Mouse (Mus musculus): Measurements from ENCODE around the gene Tra2b. TPM values are rescaled to one million over a fixed set of nuclear protein-coding genes. Genes with fewer than 3 reads are reported as not detected.
"Not testable (repeated sequence)": the region's sequence is repeated elsewhere in the genome, so short reads cannot be mapped to it uniquely, and the experiment has no call there.

Gene Tra2b
- polyA plus RNA-seq, 1 experiment from 2014 or later = 333 TPM

- no peaks in the 10 kb centered on the region for H3K9me3 ChIP-seq
- peaks cover 52% of the 10 kb centered on the region for H3K36me3 ChIP-seq
- no peaks in the 10 kb centered on the region for H3K4me1 ChIP-seq
- no peak overlapping the region for H3K4me3 ChIP-seq
- H3K4me2 ChIP-seq = no peak overlapping the region
- no peaks in the 10 kb centered on the region for H3K27me3 ChIP-seq
- H3K9ac ChIP-seq = no peak overlapping the region
- no peak overlapping the region for H3K27ac ChIP-seq
- no peak for ATAC-seq (ENCODE audit: insufficient number of reproducible peaks, low FRiP score, low TSS enrichment, low read depth)
- WGBS = 91% methylated on average over 5 of the region's 5 CpGs
These were observed 24.9 kb downstream of the Tra2b start for GRCm38 (mm10) chr16:22240856-22241255.

- no peak overlapping the region for H3K9ac ChIP-seq
- no peak for ATAC-seq (ENCODE audit: insufficient number of reproducible peaks, low FRiP score, low TSS enrichment, low read depth)
- WGBS = 65% methylated on average over 2 of the region's 2 CpGs
- no peak overlapping the region for H3K4me3 ChIP-seq
- no peak overlapping the region for H3K4me2 ChIP-seq
- no peaks in the 10 kb centered on the region for H3K27me3 ChIP-seq
- no peak overlapping the region for H3K27ac ChIP-seq
- peaks cover 49% of the 10 kb centered on the region for H3K36me3 ChIP-seq
- H3K9me3 ChIP-seq = no peaks in the 10 kb centered on the region
- no peaks in the 10 kb centered on the region for H3K4me1 ChIP-seq
These were observed 25.8 kb downstream of the Tra2b start for GRCm38 (mm10) chr16:22239978-22240377.

- Histone ChIP-seq H3K4me2 (no peak overlapping the region), H3K4me3 (no peak overlapping the region), H3K9me3 (no peaks in the 10 kb centered on the region), H3K27ac (no peak overlapping the region), H3K4me1 (no peaks in the 10 kb centered on the region), H3K9ac (no peak overlapping the region), H3K36me3 (peaks cover 41% of the 10 kb centered on the region), H3K27me3 (no peaks in the 10 kb centered on the region)
- no peak for ATAC-seq (ENCODE audit: insufficient number of reproducible peaks, low FRiP score, low TSS enrichment, low read depth)
- 66% methylated on average over 4 of the region's 4 CpGs for WGBS
These were observed 26.7 kb downstream of the Tra2b start for GRCm38 (mm10) chr16:22238928-22239620.

GRCm38 (mm10) chr16:22238402-22238801 is 27.4 kb downstream of the Tra2b start:
- H3K4me2 ChIP-seq; H3K27me3 ChIP-seq; H3K9ac ChIP-seq; H3K4me3 ChIP-seq; ATAC-seq (ENCODE audit: insufficient number of reproducible peaks, low FRiP score, low TSS enrichment, low read depth); H3K4me1 ChIP-seq; H3K9me3 ChIP-seq; H3K27ac ChIP-seq: not testable (repeated sequence)
- peaks cover 35% of the 10 kb centered on the region for H3K36me3 ChIP-seq
- 84% methylated on average over 4 of the region's 4 CpGs for WGBS

- Histone ChIP-seq H3K4me1 (no peaks in the 10 kb centered on the region), H3K27ac (no peak overlapping the region), H3K4me3 (no peak overlapping the region), H3K36me3 (peaks cover 19% of the 10 kb centered on the region), H3K9me3 (no peaks in the 10 kb centered on the region), H3K9ac (no peak overlapping the region), H3K4me2 (no peak overlapping the region), H3K27me3 (no peaks in the 10 kb centered on the region)
- no peak for ATAC-seq (ENCODE audit: insufficient number of reproducible peaks, low FRiP score, low TSS enrichment, low read depth)
- WGBS = 90% methylated on average over 16 of the region's 16 CpGs
These were observed 29.0 kb downstream of the Tra2b start for GRCm38 (mm10) chr16:22236814-22237213.

- WGBS = 66% methylated on average over 6 of the region's 6 CpGs
- H3K9ac ChIP-seq = no peak overlapping the region
- no peak for ATAC-seq (ENCODE audit: insufficient number of reproducible peaks, low FRiP score, low TSS enrichment, low read depth)
- H3K27ac ChIP-seq = no peak overlapping the region
- H3K9me3 ChIP-seq = no peaks in the 10 kb centered on the region
- H3K27me3 ChIP-seq = no peaks in the 10 kb centered on the region
- H3K36me3 ChIP-seq = peaks cover 5% of the 10 kb centered on the region; the same call in 1 of the 2 replicates
- H3K4me1 ChIP-seq = no peaks in the 10 kb centered on the region
- H3K4me2 ChIP-seq = no peak overlapping the region
- H3K4me3 ChIP-seq = no peak overlapping the region
These were observed 31.3 kb downstream of the Tra2b start for GRCm38 (mm10) chr16:22234535-22234934.

GRCm38 (mm10) chr16:22230276-22230675 is 35.5 kb downstream of the Tra2b start:
- H3K4me1 ChIP-seq; H3K27me3 ChIP-seq; H3K27ac ChIP-seq; H3K9ac ChIP-seq; H3K4me2 ChIP-seq; H3K4me3 ChIP-seq; ATAC-seq (ENCODE audit: insufficient number of reproducible peaks, low FRiP score, low TSS enrichment, low read depth); H3K36me3 ChIP-seq; H3K9me3 ChIP-seq: not testable (repeated sequence)
- 85% methylated on average over 16 of the region's 16 CpGs for WGBS

GRCm38 (mm10) chr16:22203501-22203900 is 62.3 kb downstream of the Tra2b start:
- Histone ChIP-seq H3K27me3 (no peaks in the 10 kb centered on the region), H3K36me3 (no peaks in the 10 kb centered on the region), H3K4me3 (no peak overlapping the region), H3K4me1 (no peaks in the 10 kb centered on the region), H3K4me2 (no peak overlapping the region), H3K27ac (no peak overlapping the region), H3K9me3 (no peaks in the 10 kb centered on the region), H3K9ac (no peak overlapping the region)
- ATAC-seq (ENCODE audit: insufficient number of reproducible peaks, low FRiP score, low TSS enrichment, low read depth) = no peak
- 83% methylated on average over 1 of the region's 1 CpGs for WGBS

GRCm38 (mm10) chr16:22201858-22202257 is 63.9 kb downstream of the Tra2b start:
- Histone ChIP-seq H3K4me3 (no peak overlapping the region), H3K9me3 (no peaks in the 10 kb centered on the region), H3K27ac (no peak overlapping the region), H3K36me3 (no peaks in the 10 kb centered on the region), H3K4me1 (no peaks in the 10 kb centered on the region), H3K27me3 (no peaks in the 10 kb centered on the region), H3K9ac (no peak overlapping the region), H3K4me2 (no peak overlapping the region)
- ATAC-seq (ENCODE audit: insufficient number of reproducible peaks, low FRiP score, low TSS enrichment, low read depth) = no peak
- 66% methylated on average over 3 of the region's 3 CpGs for WGBS

GRCm38 (mm10) chr16:22200476-22200875 is 65.3 kb downstream of the Tra2b start:
- H3K27ac ChIP-seq = no peak overlapping the region
- no peak overlapping the region for H3K9ac ChIP-seq
- H3K4me1 ChIP-seq = no peaks in the 10 kb centered on the region
- no peaks in the 10 kb centered on the region for H3K27me3 ChIP-seq
- ATAC-seq (ENCODE audit: insufficient number of reproducible peaks, low FRiP score, low TSS enrichment, low read depth) = no peak
- no peaks in the 10 kb centered on the region for H3K9me3 ChIP-seq
- H3K4me2 ChIP-seq = no peak overlapping the region
- H3K36me3 ChIP-seq = no peaks in the 10 kb centered on the region
- WGBS = 92% methylated on average over 1 of the region's 1 CpGs
- H3K4me3 ChIP-seq = no peak overlapping the region

Other genes starting within 250 kb of the Tra2b start
- 76.4 and 84.3 TPM in 2 replicates for gene Igf2bp2, start 102.7 kb downstream of the Tra2b start, polyA plus RNA-seq (2015; fragmentation: Nextera tagmentation; extraction: Ambion mirVana)
- 27.5 and 33.7 TPM in 2 replicates for gene Etv5, start 173.7 kb upstream of the Tra2b start, polyA plus RNA-seq (2015; fragmentation: Nextera tagmentation; extraction: Ambion mirVana)

Measured in limb, embryonic 15.5 days (tissue).